Mouse (Mus musculus) kidney, adult 2 months (tissue): ENCODE measurements around the gene Ctps. TPM values are rescaled to one million over a fixed set of nuclear protein-coding genes. Genes with fewer than 3 reads are reported as not detected.

Experiments
- DNase-seq: peaks from one replicate; pipeline ENCODE4 v3.0.0; 2021
- H3K27ac ChIP-seq: fragments of 200-500 bp; 2 replicates; pipeline ENCODE4 v1.5.1; 2012; ENCODE audit warnings: low read depth, low read length, control low read depth, inconsistent platforms; ENCODE audit not compliant: insufficient read depth
- H3K27me3 ChIP-seq: fragments of 200-500 bp; replicated peaks from 2 replicates; pipeline ENCODE4 v1.6.1; 2012; ENCODE audit warnings: mild to moderate bottlenecking, moderate library complexity, low read length, inconsistent platforms; ENCODE audit not compliant: control insufficient read depth, insufficient read depth
- H3K36me3 ChIP-seq: fragments of 200-500 bp; 2 replicates; pipeline ENCODE4 v1.6.1; 2012; ENCODE audit warnings: mild to moderate bottlenecking, moderate library complexity, low read length, inconsistent platforms; ENCODE audit not compliant: control insufficient read depth, insufficient read depth
- H3K4me1 ChIP-seq: fragments of 200-500 bp; 2 replicates; pipeline ENCODE4 v1.6.1; 2011; ENCODE audit warnings: low read length; ENCODE audit not compliant: control insufficient read depth, insufficient read depth
- H3K4me3 ChIP-seq: fragments of 200-500 bp; 2 replicates; pipeline ENCODE4 v1.5.1; 2011; ENCODE audit warnings: mild to moderate bottlenecking, low read depth, low read length, control low read depth; ENCODE audit not compliant: insufficient read depth
- CTCF ChIP-seq: fragments of 200-500 bp; conservative IDR thresholded peaks from 2 replicates; pipeline ENCODE4 v1.5.1; 2011; ENCODE audit warnings: low read depth, mild to moderate bottlenecking, control low read depth, low read length, moderate library complexity, mixed read lengths; ENCODE audit not compliant: insufficient read depth, insufficient read length
- POLR2A ChIP-seq: fragments of 200-500 bp; IDR thresholded peaks from one replicate; pipeline ENCODE4 v1.6.1; 2011; ENCODE audit warnings: low read depth, low read length, control low read depth
- WGBS: fragments of 180-500 bp; shearing (Covaris S2); methylation state at CpG from one replicate; pipeline ENCODE4 v1.1.7; 2018; 5-methylcytosine and 5-hydroxymethylcytosine counted together
- polyA plus RNA-seq: library from polyadenylated mRNA; depleted of rRNA; stranded (reverse); fragments of >200 nt; gene quantifications from 2 replicates; pipeline ENCODE4 v1.2.3, GENCODE M21; 2012; rRNA removed

The Ctps gene
- polyA plus RNA-seq: 6.8 and 8.3 TPM in 2 replicates

DNA sequence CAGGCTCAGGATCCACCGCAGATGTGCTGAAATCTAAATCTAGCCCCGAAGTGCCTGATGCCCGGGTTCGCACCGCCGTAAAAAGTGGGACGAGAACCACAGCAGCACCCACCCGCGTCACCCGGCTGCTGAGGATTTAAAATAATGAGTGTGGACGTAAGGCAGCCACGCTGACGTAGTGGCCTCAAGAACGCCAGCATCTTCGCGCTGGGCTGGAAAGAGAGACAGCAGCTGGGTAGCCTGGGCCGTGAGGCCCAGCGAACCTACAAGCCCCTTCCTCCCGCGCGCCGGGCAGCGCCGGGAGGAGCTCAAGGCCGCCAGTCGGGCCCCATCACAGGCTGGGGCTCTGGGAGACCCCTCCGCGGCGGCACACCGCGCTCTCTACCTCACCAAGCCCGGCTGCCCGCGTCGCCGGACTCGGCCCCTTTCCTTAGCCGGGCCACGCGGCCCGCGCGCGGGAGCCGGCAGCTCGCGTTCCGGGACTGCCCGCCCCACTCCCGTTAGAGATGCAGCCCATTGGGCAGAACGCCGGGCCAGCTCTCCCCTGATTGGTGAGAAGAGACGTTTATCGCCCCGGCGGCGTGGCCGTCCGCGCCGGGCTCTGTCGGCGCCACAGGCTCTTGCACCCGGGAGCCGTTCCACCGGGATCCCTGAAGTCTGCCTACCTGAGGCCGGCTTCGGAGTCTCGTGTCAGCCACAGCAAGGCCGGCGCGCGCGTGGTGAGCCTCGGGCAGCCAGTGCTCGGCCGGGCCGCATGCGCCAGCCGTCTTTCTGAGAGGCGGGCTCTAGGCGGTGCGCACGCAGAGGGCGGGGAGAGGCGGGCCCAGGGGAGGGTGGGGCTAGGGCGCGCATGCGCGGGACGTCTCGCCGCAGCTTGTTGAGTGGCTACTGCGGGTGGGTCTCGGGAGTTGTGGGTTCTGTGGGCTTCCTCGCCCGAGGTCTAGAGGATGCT, at the start of gene Ctps:
TSS of gene Ctps (minus strand) at position 791 of the 952 bp plus-strand sequence.
- H3K27me3 ChIP-seq: no peaks in the 10 kb centered on the region
- peak; percentile 97 for DNase-seq
- TF ChIP-seq CTCF: no peak
- peak; percentile 88 for TF ChIP-seq POLR2A
- under 1% methylated on average over 97 of the region's 97 CpGs for WGBS
- peak within 1 kb of the TSS; percentile 87 for H3K4me3 ChIP-seq
- peaks cover 21% of the 10 kb centered on the region; the same call in 1 of the 2 replicates for H3K4me1 ChIP-seq
- no peaks in the 10 kb centered on the region; the same call in 1 of the 2 replicates for H3K36me3 ChIP-seq
- H3K27ac ChIP-seq: peak within 1 kb of the TSS; percentile 89

GRCm38 (mm10) chr4:120616199-120617025, 46.3 kb upstream of the Ctps start:
- TF ChIP-seq CTCF (no peak), POLR2A (no peak)
- Histone ChIP-seq H3K4me1 (0 out of 2 replicates have a peak, but pooled peaks cover 2% of the 10 kb centered on the region), H3K27me3 (no peaks in the 10 kb centered on the region), H3K27ac (no peak overlapping the region), H3K36me3 (no peaks in the 10 kb centered on the region), H3K4me3 (no peak overlapping the region)
- 75% methylated on average over 13 of the region's 13 CpGs for WGBS
- DNase-seq: peak; percentile 21

- TF ChIP-seq CTCF (no peak), POLR2A (no peak)
- Histone ChIP-seq H3K36me3 (no peaks in the 10 kb centered on the region), H3K4me3 (no peak overlapping the region), H3K4me1 (0 out of 2 replicates have a peak, but pooled peaks cover 2% of the 10 kb centered on the region), H3K27me3 (no peaks in the 10 kb centered on the region), H3K27ac (no peak overlapping the region)
- WGBS: 58% methylated on average over 10 of the region's 10 CpGs
- peak; percentile 49 for DNase-seq
These were observed 45.5 kb upstream of the Ctps start for GRCm38 (mm10) chr4:120615528-120616081.

DNA sequence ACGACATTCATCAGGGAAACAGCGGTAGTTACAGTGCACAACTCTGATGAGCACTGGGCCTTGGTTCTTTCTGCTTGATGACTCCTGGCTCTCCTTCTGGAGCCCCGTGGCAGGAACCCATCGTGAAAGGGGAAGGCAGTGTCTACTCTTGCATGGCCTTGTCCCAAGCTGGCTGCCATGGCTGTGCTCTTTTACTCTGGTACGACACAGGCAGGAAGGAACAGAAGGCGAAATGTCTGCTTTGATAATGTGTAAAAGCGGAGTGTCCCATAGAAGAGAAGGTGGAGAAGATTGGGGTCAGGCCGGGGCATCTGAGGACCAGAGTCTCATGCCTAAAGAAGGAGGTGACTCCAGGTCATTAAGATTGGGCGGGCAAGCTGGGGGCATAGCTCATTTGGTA, 44.6 kb upstream of the Ctps start:
- no peaks in the 10 kb centered on the region for H3K27me3 ChIP-seq
- no peak for DNase-seq
- no peak for TF ChIP-seq POLR2A
- TF ChIP-seq CTCF: no peak
- WGBS: 79% methylated on average over 9 of the region's 9 CpGs
- H3K4me1 ChIP-seq: 0 out of 2 replicates have a peak, but pooled peaks cover 2% of the 10 kb centered on the region
- H3K27ac ChIP-seq: no peak overlapping the region
- H3K36me3 ChIP-seq: no peaks in the 10 kb centered on the region
- H3K4me3 ChIP-seq: no peak overlapping the region

DNA sequence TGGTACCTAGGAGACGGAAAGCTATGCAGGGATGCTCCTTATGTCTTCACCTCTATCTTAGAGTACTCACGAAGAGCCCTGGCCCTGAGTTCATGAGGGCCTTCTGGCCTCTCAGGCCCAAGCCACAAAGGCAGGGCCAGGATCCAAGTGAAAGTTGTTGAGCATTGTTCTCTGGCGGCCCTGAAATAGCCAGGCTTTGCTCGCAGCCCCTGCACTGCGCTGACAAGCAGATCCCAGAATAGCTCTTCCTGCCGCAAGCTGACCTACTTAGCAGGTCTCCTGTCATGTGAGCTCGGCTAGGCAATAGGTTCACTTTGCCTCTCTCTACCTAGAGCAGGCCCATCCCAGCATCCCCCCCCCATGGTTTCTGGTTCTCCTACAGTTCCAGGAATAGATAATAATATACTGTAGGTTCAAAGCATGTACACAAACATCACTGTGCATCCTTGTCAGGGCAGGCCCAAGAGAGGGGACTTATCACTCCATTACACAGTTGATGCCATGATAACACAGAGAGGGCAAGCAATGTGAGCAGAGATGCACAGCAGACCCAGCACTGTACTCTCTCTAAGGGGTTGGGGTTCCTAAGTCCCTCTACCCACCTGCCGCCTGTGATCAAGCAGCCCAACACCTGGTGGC, 43.7 kb upstream of the Ctps start:
- no peak overlapping the region for H3K27ac ChIP-seq
- H3K4me1 ChIP-seq: 0 out of 2 replicates have a peak, but pooled peaks cover 2% of the 10 kb centered on the region
- TF ChIP-seq CTCF (no peak), POLR2A (no peak)
- 75% methylated on average over 8 of the region's 8 CpGs for WGBS
- H3K4me3 ChIP-seq: no peak overlapping the region
- DNase-seq: peak; percentile 49
- no peaks in the 10 kb centered on the region for H3K27me3 ChIP-seq
- H3K36me3 ChIP-seq: no peaks in the 10 kb centered on the region

- H3K27ac ChIP-seq: no peak overlapping the region
- no peaks in the 10 kb centered on the region for H3K27me3 ChIP-seq
- TF ChIP-seq CTCF (no peak), POLR2A (no peak)
- H3K4me1 ChIP-seq: 0 out of 2 replicates have a peak, but pooled peaks cover 2% of the 10 kb centered on the region
- no peaks in the 10 kb centered on the region for H3K36me3 ChIP-seq
- no peak overlapping the region for H3K4me3 ChIP-seq
- peak; percentile 31 for DNase-seq
- 50% methylated on average over 9 of the region's 9 CpGs for WGBS
These were observed 42.4 kb upstream of the Ctps start for GRCm38 (mm10) chr4:120612304-120613080.
